In genomic region chr2:119167866-119168256, GRCm38 (mm10) we compare ENCODE assay signal across 8 mouse cellular contexts. TPM values are rescaled to one million over a fixed set of nuclear protein-coding genes. Genes with fewer than 3 reads are reported as not detected.
DNase-seq lines count a peak whose midpoint lies in the region; ATAC-seq and TF ChIP-seq lines count a peak whose summit lies in the region.

No protein-coding gene starts in this region.

- 0 out of 2 replicates have a peak, but pooled peaks cover 4% of the 10 kb centered on the region for H3K36me3 ChIP-seq in heart, embryonic 13.5 days
- peaks cover 18% of the 10 kb centered on the region for H3K36me3 ChIP-seq in G1E (replicated peaks)
- no peaks in the 10 kb centered on the region for H3K36me3 ChIP-seq in hindbrain, embryonic 11.5 days (ENCODE audit: control insufficient read depth, insufficient read depth, low read length)
- 0 out of 2 replicates have a peak, but pooled peaks cover 5% of the 10 kb centered on the region for H3K36me3 ChIP-seq in midbrain, embryonic 12.5 days

- no peaks in the 10 kb centered on the region for H3K9me3 ChIP-seq in heart, embryonic 13.5 days
- no peaks in the 10 kb centered on the region for H3K9me3 ChIP-seq in G1E (replicated peaks)
- H3K9me3 ChIP-seq in hindbrain, embryonic 11.5 days (ENCODE audit: control insufficient read depth, low read length) = no peaks in the 10 kb centered on the region
- H3K9me3 ChIP-seq in midbrain, embryonic 12.5 days = no peaks in the 10 kb centered on the region

- H3K4me2 ChIP-seq in heart, embryonic 13.5 days = peak overlapping the region; percentile 98
- peak overlapping the region; percentile 86 for H3K4me2 ChIP-seq in hindbrain, embryonic 11.5 days (replicated peaks; ENCODE audit: low read depth, low read length)
- H3K4me2 ChIP-seq in midbrain, embryonic 12.5 days (replicated peaks) = peak overlapping the region; percentile 99

- no peak for DNase-seq in heart, adult 18-20 months
- DNase-seq in G1E (ENCODE audit: low spot score) = no peak
- DNase-seq in hindbrain, embryonic 11.5 days (ENCODE audit: low spot score) = no peak
- no peak for DNase-seq in cerebellum, postnatal 4 days (ENCODE audit: low spot score in 2 of 2)
- DNase-seq in urinary bladder, postnatal 4 days (ENCODE audit: low spot score in 2 of 2) = no peak
- DNase-seq in gastrocnemius, postnatal 36 days = no peak

- no peak for TF ChIP-seq CTCF in G1E (IDR thresholded peaks at IDR 0.05; ENCODE audit: low read depth, low read length)

- intact Hi-C loops in gastrocnemius, postnatal 36 days (cut with DNase I) = loop anchor here (5.0 kb wide), 1 partner anchor 56 kb away; the partner anchor contains the start of gene Rad51

- H3K4me3 ChIP-seq in heart, embryonic 13.5 days = peak overlapping the region; percentile 65
- H3K4me3 ChIP-seq in G1E (ENCODE audit: low read depth, low read length) = peak overlapping the region; percentile 82
- H3K4me3 ChIP-seq in hindbrain, embryonic 11.5 days (ENCODE audit: low read depth, low read length) = peak overlapping the region; percentile 46
- H3K4me3 ChIP-seq in midbrain, embryonic 12.5 days = peak overlapping the region; percentile 56

- peaks cover 66% of the 10 kb centered on the region for H3K27me3 ChIP-seq in heart, embryonic 13.5 days (replicated peaks)
- H3K27me3 ChIP-seq in G1E (ENCODE audit: insufficient read depth, low read length) = peaks cover 2% of the 10 kb centered on the region; the same call in 1 of the 2 replicates
- H3K27me3 ChIP-seq in hindbrain, embryonic 11.5 days (ENCODE audit: control insufficient read depth, insufficient read depth, low read length) = peaks cover 19% of the 10 kb centered on the region
- H3K27me3 ChIP-seq in midbrain, embryonic 12.5 days = peaks cover 60% of the 10 kb centered on the region

- WGBS in heart, embryonic 13.5 days = 3% methylated on average over 26 of the region's 26 CpGs
- WGBS in hindbrain, embryonic 11.5 days = 2% methylated on average over 24 of the region's 26 CpGs
- WGBS in midbrain, embryonic 12.5 days = 3% methylated on average over 26 of the region's 26 CpGs

- peak overlapping the region; percentile 80 for H3K9ac ChIP-seq in heart, embryonic 13.5 days
- H3K9ac ChIP-seq in hindbrain, embryonic 11.5 days (ENCODE audit: low read depth, low read length) = peak overlapping the region; percentile 53; the same call in 1 of the 2 replicates
- peak overlapping the region; percentile 62 for H3K9ac ChIP-seq in midbrain, embryonic 12.5 days (replicated peaks)

- no peak overlapping the region for H3K27ac ChIP-seq in heart, embryonic 13.5 days (replicated peaks)
- H3K27ac ChIP-seq in hindbrain, embryonic 11.5 days (ENCODE audit: low read depth, low read length) = no peak overlapping the region
- no peak overlapping the region for H3K27ac ChIP-seq in midbrain, embryonic 12.5 days (replicated peaks)

- ATAC-seq in heart, embryonic 13.5 days (ENCODE audit: extremely low read depth, insufficient number of reproducible peaks, low FRiP score, low TSS enrichment) = no peak
- no peak for ATAC-seq in G1E (ENCODE audit: extremely low read depth, insufficient number of reproducible peaks, low FRiP score, poor library complexity, severe bottlenecking)
- peak; percentile 28 for ATAC-seq in hindbrain, embryonic 11.5 days (ENCODE audit: low FRiP score)
- peak; percentile 62; the same call in 1 of the 2 replicates for ATAC-seq in midbrain, embryonic 12.5 days (ENCODE audit: low FRiP score, low read depth)

- H3K4me1 ChIP-seq in heart, embryonic 13.5 days = peaks cover 31% of the 10 kb centered on the region
- peaks cover 69% of the 10 kb centered on the region for H3K4me1 ChIP-seq in G1E (ENCODE audit: insufficient read depth, low read depth, low read length)
- H3K4me1 ChIP-seq in hindbrain, embryonic 11.5 days (replicated peaks; ENCODE audit: control insufficient read depth, insufficient read depth, low read length) = peaks cover 8% of the 10 kb centered on the region
- H3K4me1 ChIP-seq in midbrain, embryonic 12.5 days = peaks cover 25% of the 10 kb centered on the region

RNA-seq across cellular contexts. Expression of gene Gchfr, which starts 0.3 kb away (rescaled TPM):
- 5.3 and 7.9 TPM in 2 replicates for polyA plus RNA-seq in heart, embryonic 13.5 days (2015; fragmentation: Nextera tagmentation; extraction: Ambion mirVana)
- total RNA-seq in heart, adult 18-20 months (2021) = 10 to 100 TPM; 13.1 to 14.1 TPM
- total RNA-seq in G1E (2014; fragmentation: Nextera tagmentation) = 1.3 TPM in 1 of 2 replicates, not detected in the other
- total RNA-seq in G1E (2017) = 6.7 and 9.8 TPM in 2 replicates
- 40.2 and 43.5 TPM in 2 replicates for polyA plus RNA-seq in G1E (2012)
- 4.9 and 5.4 TPM in 2 replicates for polyA plus RNA-seq in hindbrain, embryonic 11.5 days (2014; fragmentation: Nextera tagmentation; extraction: Ambion mirVana)
- 2.7 and 3.3 TPM in 2 replicates for polyA plus RNA-seq in midbrain, embryonic 12.5 days (2016; fragmentation: Nextera tagmentation; extraction: Ambion mirVana)
- total RNA-seq in gastrocnemius, postnatal 36 days (2021) = not detected

RNA-seq across cellular contexts. Expression of gene Gm14137, which starts 6.4 kb away (rescaled TPM):
- 0.37 and 0.44 TPM in 2 replicates for polyA plus RNA-seq in heart, embryonic 13.5 days (2015; fragmentation: Nextera tagmentation; extraction: Ambion mirVana)
- not detected for total RNA-seq in heart, adult 18-20 months (2021)
- not detected in 2 replicates for total RNA-seq in G1E (2014; fragmentation: Nextera tagmentation)
- 0.06 and 0.16 TPM in 2 replicates for total RNA-seq in G1E (2017)
- polyA plus RNA-seq in G1E (2012) = 0.02 TPM in 1 of 2 replicates, not detected in the other
- polyA plus RNA-seq in hindbrain, embryonic 11.5 days (2014; fragmentation: Nextera tagmentation; extraction: Ambion mirVana) = 0.32 and 0.33 TPM in 2 replicates
- polyA plus RNA-seq in midbrain, embryonic 12.5 days (2016; fragmentation: Nextera tagmentation; extraction: Ambion mirVana) = 0.85 and 1.2 TPM in 2 replicates
- total RNA-seq in gastrocnemius, postnatal 36 days (2021) = not detected

RNA-seq across cellular contexts. Expression of gene Rmdn3, which starts 11.0 kb away (rescaled TPM):
- 23.3 and 26.6 TPM in 2 replicates for polyA plus RNA-seq in heart, embryonic 13.5 days (2015; fragmentation: Nextera tagmentation; extraction: Ambion mirVana)
- 10 to 100 TPM; 19.4 to 20.4 TPM for total RNA-seq in heart, adult 18-20 months (2021)
- 69.1 and 77.4 TPM in 2 replicates for total RNA-seq in G1E (2014; fragmentation: Nextera tagmentation)
- 95.9 and 104 TPM in 2 replicates for total RNA-seq in G1E (2017)
- 53.7 and 54.9 TPM in 2 replicates for polyA plus RNA-seq in G1E (2012)
- polyA plus RNA-seq in hindbrain, embryonic 11.5 days (2014; fragmentation: Nextera tagmentation; extraction: Ambion mirVana) = 43.6 and 45.7 TPM in 2 replicates
- 43.8 and 47.5 TPM in 2 replicates for polyA plus RNA-seq in midbrain, embryonic 12.5 days (2016; fragmentation: Nextera tagmentation; extraction: Ambion mirVana)
- total RNA-seq in gastrocnemius, postnatal 36 days (2021) = 1 to 10 TPM; 4.7 to 4.8 TPM

RNA-seq across cellular contexts. Expression of gene Zfyve19, which starts 40.6 kb away (rescaled TPM):
- 29.5 and 35.0 TPM in 2 replicates for polyA plus RNA-seq in heart, embryonic 13.5 days (2015; fragmentation: Nextera tagmentation; extraction: Ambion mirVana)
- 10 to 100 TPM; 13.6 to 15.0 TPM for total RNA-seq in heart, adult 18-20 months (2021)
- total RNA-seq in G1E (2014; fragmentation: Nextera tagmentation) = 18.4 and 23.4 TPM in 2 replicates
- 26.8 and 28.9 TPM in 2 replicates for total RNA-seq in G1E (2017)
- 18.8 and 22.7 TPM in 2 replicates for polyA plus RNA-seq in G1E (2012)
- polyA plus RNA-seq in hindbrain, embryonic 11.5 days (2014; fragmentation: Nextera tagmentation; extraction: Ambion mirVana) = 42.9 and 46.2 TPM in 2 replicates
- polyA plus RNA-seq in midbrain, embryonic 12.5 days (2016; fragmentation: Nextera tagmentation; extraction: Ambion mirVana) = 44.9 and 53.6 TPM in 2 replicates
- total RNA-seq in gastrocnemius, postnatal 36 days (2021) = 10 to 100 TPM; 10.9 to 15.1 TPM

RNA-seq across cellular contexts. Expression of gene Dnajc17, which starts 40.7 kb away (rescaled TPM):
- polyA plus RNA-seq in heart, embryonic 13.5 days (2015; fragmentation: Nextera tagmentation; extraction: Ambion mirVana) = 11.3 and 11.9 TPM in 2 replicates
- total RNA-seq in heart, adult 18-20 months (2021) = 1 to 10 TPM; 7.3 to 7.6 TPM
- total RNA-seq in G1E (2014; fragmentation: Nextera tagmentation) = 17.0 and 41.4 TPM in 2 replicates
- 16.9 and 24.9 TPM in 2 replicates for total RNA-seq in G1E (2017)
- polyA plus RNA-seq in G1E (2012) = 32.5 TPM in 2 replicates
- polyA plus RNA-seq in hindbrain, embryonic 11.5 days (2014; fragmentation: Nextera tagmentation; extraction: Ambion mirVana) = 22.0 and 22.2 TPM in 2 replicates
- polyA plus RNA-seq in midbrain, embryonic 12.5 days (2016; fragmentation: Nextera tagmentation; extraction: Ambion mirVana) = 24.7 and 26.8 TPM in 2 replicates
- 1 to 10 TPM; 7.7 to 7.8 TPM for total RNA-seq in gastrocnemius, postnatal 36 days (2021)

Comparison
In these comparisons a context has a peak if more than half of its experiments do, and no peak if none do; other contexts are left out.
1. ATAC-seq: peak in hindbrain, embryonic 11.5 days (single experiment) and midbrain, embryonic 12.5 days (single experiment); none in heart, embryonic 13.5 days (single experiment) and G1E (single experiment).
2. Peak in every context shown above with its lines, with median percentiles within 50 percentile points of each other: H3K4me2 ChIP-seq, H3K4me3 ChIP-seq and H3K9ac ChIP-seq.